Mouse (Mus musculus) brain, embryonic 14.5 days (tissue): Measurements from ENCODE around the gene Cped1.

ENCODE experiments used
- CTCF ChIP-seq: fragments of 200-500 bp; IDR thresholded peaks from 2 replicates; pipeline ENCODE4 v1.5.1; 2012; ENCODE audit warnings: inconsistent platforms, mild to moderate bottlenecking, moderate library complexity, borderline replicate concordance; ENCODE audit not compliant: insufficient read depth, insufficient read length; ENCODE audit errors: extremely low read depth
- POLR2A ChIP-seq: fragments of 200-500 bp; IDR thresholded peaks from 2 replicates; pipeline ENCODE4 v1.6.1; 2012; ENCODE audit warnings: mild to moderate bottlenecking, inconsistent platforms, borderline replicate concordance; ENCODE audit not compliant: poor library complexity, insufficient read depth, insufficient read length, severe bottlenecking; ENCODE audit errors: extremely low read depth

DNA sequence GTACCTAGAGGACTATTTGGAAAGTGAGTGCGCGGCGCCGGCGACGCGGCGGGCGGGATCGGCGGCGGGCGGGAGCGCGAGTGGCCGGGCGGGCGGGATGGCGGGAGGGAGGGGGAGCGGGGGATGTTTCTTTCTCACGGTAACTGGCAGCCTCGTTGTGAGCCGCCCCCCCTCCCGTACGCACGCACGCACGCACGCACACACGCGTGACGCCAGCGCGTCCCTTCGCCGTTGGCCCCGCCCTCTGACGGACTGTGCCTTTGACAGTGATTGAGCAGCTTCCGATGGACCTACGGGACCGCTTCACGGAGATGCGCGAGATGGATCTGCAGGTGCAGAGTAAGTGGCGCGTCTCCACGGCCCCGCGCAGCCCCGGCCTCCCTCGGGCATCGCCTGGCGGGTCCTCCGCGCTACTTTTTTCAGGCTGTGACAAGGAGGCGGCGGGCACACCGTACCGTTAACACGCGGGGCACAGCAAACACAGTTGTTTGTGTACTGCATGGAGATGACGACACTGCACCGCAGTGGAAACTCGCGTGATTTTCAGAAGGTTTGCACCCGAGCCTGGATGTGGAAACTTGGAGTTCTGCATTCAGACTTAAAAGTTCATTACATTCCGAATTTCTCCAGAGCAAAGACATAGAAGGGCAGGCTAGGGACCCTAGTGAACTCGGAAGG lies 35.8 kb upstream of the Cped1 start:
- no peak for TF ChIP-seq CTCF
- peak; percentile 18; the same call in 1 of the 2 replicates for TF ChIP-seq POLR2A
